Mouse (Mus musculus) neural tube, embryonic 11.5 days (tissue): Measurements from ENCODE around the gene Sae1. TPM values are rescaled to one million over a fixed set of nuclear protein-coding genes. Genes with fewer than 3 reads are reported as not detected.

Experiments used
- ATAC-seq: fragments of 200-750 bp; cut with Nextera tagmentation; 2 replicates; pipeline ENCODE4 v1.8.0; 2017; ENCODE audit warnings: moderate number of reproducible peaks, mild to moderate bottlenecking, moderate TSS enrichment, moderate library complexity; ENCODE audit not compliant: insufficient read depth, low FRiP score, low TSS enrichment
- DNase-seq: peaks from one replicate; pipeline ENCODE4 v3.0.0-alpha.2; 2015; ENCODE audit warnings: low spot score
- H3K27ac ChIP-seq: fragments of 300-500 bp; sonication (generic); 2 replicates; pipeline ENCODE4 v1.5.1; 2014; ENCODE audit warnings: low read depth, mild to moderate bottlenecking, low read length
- H3K27me3 ChIP-seq: fragments of 300-500 bp; sonication (generic); 2 replicates; pipeline ENCODE4 v1.6.1; 2014; ENCODE audit warnings: mild to moderate bottlenecking, low read length, mixed read lengths; ENCODE audit not compliant: control insufficient read depth, insufficient read depth
- H3K36me3 ChIP-seq: fragments of 300-500 bp; sonication (generic); 2 replicates; pipeline ENCODE4 v1.6.1; 2014; ENCODE audit warnings: mild to moderate bottlenecking, low read length, moderate library complexity, mixed read lengths; ENCODE audit not compliant: control insufficient read depth, insufficient read depth
- H3K4me1 ChIP-seq: fragments of 300-500 bp; sonication (generic); 2 replicates; pipeline ENCODE4 v1.6.1; 2014; ENCODE audit warnings: low read length, mixed read lengths; ENCODE audit not compliant: control insufficient read depth, insufficient read depth
- H3K4me2 ChIP-seq: fragments of 300-500 bp; sonication (generic); 2 replicates; pipeline ENCODE4 v1.6.1; 2014; ENCODE audit warnings: low read depth, mild to moderate bottlenecking, moderate library complexity
- H3K4me3 ChIP-seq: fragments of 300-500 bp; sonication (generic); 2 replicates; pipeline ENCODE4 v1.5.1; 2014; ENCODE audit warnings: low read depth, low read length
- H3K9ac ChIP-seq: fragments of 300-500 bp; sonication (generic); 2 replicates; pipeline ENCODE4 v1.6.1; 2014; ENCODE audit warnings: mild to moderate bottlenecking, low read length
- H3K9me3 ChIP-seq: fragments of 300-500 bp; sonication (generic); 2 replicates; pipeline ENCODE4 v1.6.1; 2016; ENCODE audit warnings: low read length; ENCODE audit not compliant: control insufficient read depth
- WGBS: fragments of 180-500 bp; shearing (Covaris S2); extraction: QIAGEN DNeasy Blood & Tissue Kit; methylation state at CpG from one replicate; pipeline ENCODE4 v1.1.7; 2014; 5-methylcytosine and 5-hydroxymethylcytosine counted together
- polyA plus RNA-seq: library from polyadenylated mRNA; unstranded; fragments of >200 nt; fragmentation: Nextera tagmentation; extraction: Ambion mirVana; gene quantifications from 2 replicates; pipeline ENCODE4 v1.2.1, GENCODE M21; 2014

The Sae1 gene
- polyA plus RNA-seq, 1 experiment from 2014 or later: 394 TPM

GRCm38 (mm10) chr7:16418713-16419112, 31.1 kb upstream of the Sae1 start:
- Histone ChIP-seq H3K4me2 (no peak overlapping the region), H3K9me3 (no peaks in the 10 kb centered on the region), H3K27ac (no peak overlapping the region), H3K9ac (no peak overlapping the region), H3K36me3 (peaks cover 43% of the 10 kb centered on the region), H3K4me1 (no peaks in the 10 kb centered on the region), H3K4me3 (no peak overlapping the region), H3K27me3 (no peaks in the 10 kb centered on the region)
- 90% methylated on average over 5 of the region's 5 CpGs for WGBS
- DNase-seq (no peak), ATAC-seq (no peak)

GRCm38 (mm10) chr7:16417141-16417771, 29.6 kb upstream of the Sae1 start:
- ATAC-seq: no peak
- WGBS: 92% methylated on average over 10 of the region's 10 CpGs
- Histone ChIP-seq H3K27me3 (no peaks in the 10 kb centered on the region), H3K9ac (no peak overlapping the region), H3K9me3 (no peaks in the 10 kb centered on the region), H3K4me1 (no peaks in the 10 kb centered on the region), H3K4me3 (no peak overlapping the region), H3K4me2 (no peak overlapping the region), H3K36me3 (peaks cover 41% of the 10 kb centered on the region), H3K27ac (no peak overlapping the region)
- DNase-seq: no peak

- H3K9me3 ChIP-seq: no peaks in the 10 kb centered on the region
- H3K4me3 ChIP-seq: no peak overlapping the region
- peaks cover 29% of the 10 kb centered on the region for H3K36me3 ChIP-seq
- no peak overlapping the region for H3K4me2 ChIP-seq
- WGBS: 94% methylated on average over 3 of the region's 3 CpGs
- no peaks in the 10 kb centered on the region for H3K4me1 ChIP-seq
- no peak overlapping the region for H3K9ac ChIP-seq
- DNase-seq (no peak), ATAC-seq (no peak)
- H3K27me3 ChIP-seq: no peaks in the 10 kb centered on the region
- H3K27ac ChIP-seq: no peak overlapping the region
Observed at GRCm38 (mm10) chr7:16415426-16415825, 27.8 kb upstream of the Sae1 start.

GRCm38 (mm10) chr7:16412930-16413329, 25.3 kb upstream of the Sae1 start:
- ATAC-seq: no peak
- no peaks in the 10 kb centered on the region for H3K9me3 ChIP-seq
- H3K36me3 ChIP-seq: peaks cover 13% of the 10 kb centered on the region
- no peak overlapping the region for H3K4me2 ChIP-seq
- DNase-seq: no peak
- H3K4me1 ChIP-seq: no peaks in the 10 kb centered on the region
- WGBS: 85% methylated on average over 2 of the region's 2 CpGs
- no peak overlapping the region for H3K27ac ChIP-seq
- H3K9ac ChIP-seq: no peak overlapping the region
- no peak overlapping the region for H3K4me3 ChIP-seq
- H3K27me3 ChIP-seq: no peaks in the 10 kb centered on the region

- H3K4me3 ChIP-seq: no peak overlapping the region
- ATAC-seq (no peak), DNase-seq (no peak)
- H3K4me1 ChIP-seq: no peaks in the 10 kb centered on the region
- no peak overlapping the region for H3K4me2 ChIP-seq
- no peaks in the 10 kb centered on the region for H3K27me3 ChIP-seq
- H3K27ac ChIP-seq: no peak overlapping the region
- no peaks in the 10 kb centered on the region for H3K9me3 ChIP-seq
- 91% methylated on average over 8 of the region's 8 CpGs for WGBS
- H3K9ac ChIP-seq: no peak overlapping the region
- peaks cover 11% of the 10 kb centered on the region for H3K36me3 ChIP-seq
Observed at GRCm38 (mm10) chr7:16412220-16412896, 24.8 kb upstream of the Sae1 start.

GRCm38 (mm10) chr7:16411100-16411499, 23.5 kb upstream of the Sae1 start:
- Histone ChIP-seq H3K27ac (no peak overlapping the region), H3K9ac (no peak overlapping the region), H3K9me3 (no peaks in the 10 kb centered on the region), H3K4me1 (no peaks in the 10 kb centered on the region), H3K36me3 (no peaks in the 10 kb centered on the region; the same call in 1 of the 2 replicates), H3K4me2 (no peak overlapping the region), H3K27me3 (no peaks in the 10 kb centered on the region), H3K4me3 (no peak overlapping the region)
- WGBS: 89% methylated on average over 5 of the region's 5 CpGs
- ATAC-seq (no peak), DNase-seq (no peak)

- Histone ChIP-seq H3K4me3 (no peak overlapping the region), H3K27ac (no peak overlapping the region), H3K4me1 (peaks cover 9% of the 10 kb centered on the region; the same call in 1 of the 2 replicates), H3K27me3 (no peaks in the 10 kb centered on the region), H3K36me3 (no peaks in the 10 kb centered on the region), H3K9me3 (no peaks in the 10 kb centered on the region), H3K4me2 (no peak overlapping the region), H3K9ac (no peak overlapping the region)
- 98% methylated on average over 3 of the region's 3 CpGs for WGBS
- ATAC-seq (no peak), DNase-seq (no peak)
Observed at GRCm38 (mm10) chr7:16406978-16407377, 19.4 kb upstream of the Sae1 start.

- Histone ChIP-seq H3K4me3 (peak overlapping the region; percentile 15), H3K9ac (peak overlapping the region; percentile 33; the same call in 1 of the 2 replicates), H3K4me2 (peak overlapping the region; percentile 19), H3K36me3 (no peaks in the 10 kb centered on the region), H3K27me3 (no peaks in the 10 kb centered on the region), H3K4me1 (peaks cover 9% of the 10 kb centered on the region; the same call in 1 of the 2 replicates), H3K27ac (peak overlapping the region; percentile 46; the same call in 1 of the 2 replicates), H3K9me3 (no peaks in the 10 kb centered on the region)
- DNase-seq (no peak), ATAC-seq (no peak)
- 81% methylated on average over 11 of the region's 11 CpGs for WGBS
Observed at GRCm38 (mm10) chr7:16405516-16406351, 18.1 kb upstream of the Sae1 start.
